Mouse (Mus musculus) cerebellum, adult 11 months (tissue): ENCODE results near the gene Bmp2.

Source experiments
- DNase-seq: peaks from one replicate; pipeline ENCODE4 v3.0.0; 2022

Bmp2 gene

DNA sequence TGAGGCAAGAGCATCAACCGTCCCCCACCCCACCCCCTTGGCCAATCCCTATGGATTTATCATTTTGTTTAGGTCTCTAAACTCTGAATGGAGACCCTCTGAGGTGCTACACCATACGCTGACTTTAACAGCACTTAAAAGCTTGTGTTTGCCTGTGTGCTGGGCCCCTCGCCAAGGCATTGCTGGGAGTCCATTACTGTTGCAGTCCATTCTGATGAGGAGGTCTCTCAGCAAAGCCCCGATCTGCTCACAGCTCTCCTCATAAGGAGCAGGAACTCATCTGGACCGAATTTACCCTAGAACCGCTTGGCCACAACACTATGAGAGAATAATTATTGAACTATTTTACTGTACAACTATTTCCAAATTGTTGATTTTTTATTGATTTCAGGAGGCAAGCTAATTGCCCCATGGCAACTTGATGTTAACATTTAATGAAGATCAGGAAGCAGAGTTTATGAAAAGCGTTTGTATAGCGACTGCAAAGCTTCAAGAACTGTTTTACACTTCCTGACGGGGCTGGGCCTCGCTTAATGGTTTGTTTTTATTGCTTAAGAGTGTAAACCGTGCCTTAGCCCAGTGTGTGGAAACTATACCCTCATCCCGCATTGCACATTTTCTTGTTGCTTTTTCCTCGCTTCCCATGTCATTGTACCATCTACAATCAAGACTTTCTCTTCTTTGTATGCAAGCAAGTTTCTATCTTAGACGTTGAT is 14.2 kb downstream of the Bmp2 start:
- DNase-seq: no peak

DNA sequence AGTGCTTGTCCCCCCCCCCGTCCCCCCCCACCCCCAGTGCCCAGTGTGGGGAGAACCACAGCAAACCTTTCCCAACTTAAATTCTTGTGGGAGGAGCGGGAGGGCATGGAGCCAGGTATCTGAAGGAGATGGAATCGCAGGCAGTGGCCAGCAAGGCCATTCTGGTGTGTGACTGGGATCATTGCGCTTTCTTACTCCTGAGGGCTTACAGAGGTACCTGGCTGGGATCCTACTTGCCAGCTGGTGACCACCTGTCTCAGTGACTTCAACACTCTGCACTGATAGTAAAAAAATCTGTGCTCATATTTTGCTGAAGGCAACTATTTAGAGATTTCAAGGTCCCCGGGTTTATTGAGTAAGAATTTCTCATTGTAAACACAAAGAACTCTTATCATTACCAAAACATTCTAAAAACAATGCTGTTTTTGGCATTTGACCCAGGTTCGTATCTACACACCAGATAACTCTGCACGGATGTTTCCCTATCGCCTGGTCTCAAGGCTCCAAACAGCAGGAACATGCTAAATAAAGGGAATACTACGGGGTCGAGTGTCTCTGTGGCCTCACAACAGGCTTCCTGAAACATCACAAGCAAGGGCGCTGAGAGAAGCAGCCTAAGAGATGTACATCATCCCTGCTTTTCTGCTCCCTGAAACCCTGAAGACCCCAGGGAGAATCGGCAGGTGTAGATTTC is 39.8 kb downstream of the Bmp2 start:
- DNase-seq: peak; percentile 3
